Mouse (Mus musculus) heart, embryonic 11.5 days (tissue): Measurements from ENCODE around the gene Vmp1. TPM values are rescaled to one million over a fixed set of nuclear protein-coding genes. Genes with fewer than 3 reads are reported as not detected.

Experiments used
- ATAC-seq: fragments of 200-750 bp; cut with Nextera tagmentation; replicated peaks from 2 replicates; pipeline ENCODE4 v1.8.0; 2017; ENCODE audit warnings: moderate library complexity; ENCODE audit not compliant: insufficient number of reproducible peaks, low FRiP score, low TSS enrichment
- H3K27ac ChIP-seq: fragments of 300-500 bp; sonication (generic); 2 replicates; pipeline ENCODE4 v1.5.1; 2014; ENCODE audit warnings: mild to moderate bottlenecking, low read depth, low read length
- H3K27me3 ChIP-seq: fragments of 300-500 bp; sonication (generic); 2 replicates; pipeline ENCODE4 v1.6.1; 2014; ENCODE audit warnings: mild to moderate bottlenecking, low read length, mixed read lengths; ENCODE audit not compliant: control insufficient read depth, insufficient read depth
- H3K36me3 ChIP-seq: fragments of 300-500 bp; sonication (generic); 2 replicates; pipeline ENCODE4 v1.6.1; 2014; ENCODE audit warnings: mild to moderate bottlenecking, low read length, moderate library complexity, mixed read lengths; ENCODE audit not compliant: control insufficient read depth, insufficient read depth
- H3K4me1 ChIP-seq: fragments of 300-500 bp; sonication (generic); 2 replicates; pipeline ENCODE4 v1.6.1; 2014; ENCODE audit warnings: low read length; ENCODE audit not compliant: control insufficient read depth, insufficient read depth
- H3K4me2 ChIP-seq: fragments of 300-500 bp; sonication (generic); 2 replicates; pipeline ENCODE4 v1.6.1; 2014; ENCODE audit warnings: mild to moderate bottlenecking, moderate library complexity
- H3K4me3 ChIP-seq: fragments of 300-500 bp; sonication (generic); 2 replicates; pipeline ENCODE4 v1.5.1; 2014; ENCODE audit warnings: low read depth, low read length
- H3K9ac ChIP-seq: fragments of 300-500 bp; sonication (generic); 2 replicates; pipeline ENCODE4 v1.6.1; 2014; ENCODE audit warnings: mild to moderate bottlenecking, low read depth, low read length, moderate library complexity
- H3K9me3 ChIP-seq: fragments of 300-500 bp; sonication (generic); replicated peaks from 2 replicates; pipeline ENCODE4 v1.6.1; 2016; ENCODE audit warnings: low read length; ENCODE audit not compliant: control insufficient read depth
- WGBS: fragments of 180-500 bp; shearing (Covaris S2); extraction: QIAGEN DNeasy Blood & Tissue Kit; methylation state at CpG from one replicate; pipeline ENCODE4 v1.1.7; 2014; ENCODE audit not compliant: insufficient replicate concordance; 5-methylcytosine and 5-hydroxymethylcytosine counted together
- polyA plus RNA-seq: library from polyadenylated mRNA; unstranded; fragments of >200 nt; fragmentation: Nextera tagmentation; extraction: Ambion mirVana; gene quantifications from 2 replicates; pipeline ENCODE4 v1.2.1, GENCODE M21; 2014

Vmp1 gene
- polyA plus RNA-seq: 112 and 120 TPM in 2 replicates

- Histone ChIP-seq H3K27ac (peak within 1 kb of the TSS; percentile 90), H3K9me3 (no peaks in the 10 kb centered on the region), H3K4me3 (peak within 1 kb of the TSS; percentile 78), H3K4me1 (peaks cover 20% of the 10 kb centered on the region), H3K36me3 (no peaks in the 10 kb centered on the region), H3K27me3 (no peaks in the 10 kb centered on the region), H3K4me2 (peak within 1 kb of the TSS; percentile 66), H3K9ac (peak within 1 kb of the TSS; percentile 87)
- under 1% methylated on average over 56 of the region's 56 CpGs for WGBS
- peak; percentile 84 for ATAC-seq
Observed at GRCm38 (mm10) chr11:86683395-86684125, at the start of gene Vmp1, which contains the start of gene Ptrh2. Gene Vmp1 (minus strand): TSS chr11:86683836. Gene Ptrh2 (plus strand): TSS chr11:86683985.

GRCm38 (mm10) chr11:86731443-86731842, 47.8 kb upstream of the Vmp1 start:
- Histone ChIP-seq H3K9ac (no peak overlapping the region), H3K9me3 (no peaks in the 10 kb centered on the region), H3K4me1 (peaks cover 6% of the 10 kb centered on the region; the same call in 1 of the 2 replicates), H3K27me3 (no peaks in the 10 kb centered on the region), H3K27ac (peak overlapping the region; percentile 85), H3K36me3 (peaks cover 2% of the 10 kb centered on the region; the same call in 1 of the 2 replicates), H3K4me2 (peak overlapping the region; percentile 41; the same call in 1 of the 2 replicates), H3K4me3 (no peak overlapping the region)
- ATAC-seq: 0 out of 2 replicates have a peak, but pooled peaks have one; percentile 22
- 67% methylated on average over 2 of the region's 2 CpGs for WGBS

- H3K27me3 ChIP-seq: no peaks in the 10 kb centered on the region
- no peak overlapping the region for H3K4me3 ChIP-seq
- no peak overlapping the region for H3K27ac ChIP-seq
- H3K4me2 ChIP-seq: no peak overlapping the region
- H3K36me3 ChIP-seq: peaks cover 18% of the 10 kb centered on the region
- ATAC-seq: no peak
- no peak overlapping the region for H3K9ac ChIP-seq
- H3K9me3 ChIP-seq: no peaks in the 10 kb centered on the region
- no peaks in the 10 kb centered on the region for H3K4me1 ChIP-seq
Observed at GRCm38 (mm10) chr11:86725607-86726006, 42.0 kb upstream of the Vmp1 start.

- H3K36me3 ChIP-seq: peaks cover 20% of the 10 kb centered on the region
- no peak for ATAC-seq
- H3K27ac ChIP-seq: no peak overlapping the region
- H3K4me2 ChIP-seq: no peak overlapping the region
- H3K9ac ChIP-seq: no peak overlapping the region
- no peaks in the 10 kb centered on the region for H3K27me3 ChIP-seq
- H3K9me3 ChIP-seq: no peaks in the 10 kb centered on the region
- no peaks in the 10 kb centered on the region for H3K4me1 ChIP-seq
- WGBS: 90% methylated on average over 7 of the region's 7 CpGs
- H3K4me3 ChIP-seq: no peak overlapping the region
Observed at GRCm38 (mm10) chr11:86724982-86725381, 41.3 kb upstream of the Vmp1 start.

GRCm38 (mm10) chr11:86724004-86724403, 40.4 kb upstream of the Vmp1 start:
- H3K27ac ChIP-seq: no peak overlapping the region
- no peaks in the 10 kb centered on the region for H3K27me3 ChIP-seq
- H3K36me3 ChIP-seq: peaks cover 25% of the 10 kb centered on the region
- no peaks in the 10 kb centered on the region for H3K4me1 ChIP-seq
- no peak overlapping the region for H3K9ac ChIP-seq
- no peak for ATAC-seq
- H3K9me3 ChIP-seq: no peaks in the 10 kb centered on the region
- no peak overlapping the region for H3K4me3 ChIP-seq
- 89% methylated on average over 3 of the region's 3 CpGs for WGBS
- no peak overlapping the region for H3K4me2 ChIP-seq

GRCm38 (mm10) chr11:86719390-86719789, 35.8 kb upstream of the Vmp1 start:
- Histone ChIP-seq H3K4me2 (no peak overlapping the region), H3K27me3 (no peaks in the 10 kb centered on the region), H3K4me3 (no peak overlapping the region), H3K9me3 (no peaks in the 10 kb centered on the region), H3K9ac (no peak overlapping the region), H3K4me1 (no peaks in the 10 kb centered on the region), H3K27ac (no peak overlapping the region), H3K36me3 (peaks cover 21% of the 10 kb centered on the region)
- WGBS: 90% methylated on average over 8 of the region's 8 CpGs
- no peak for ATAC-seq

- no peaks in the 10 kb centered on the region for H3K4me1 ChIP-seq
- no peak overlapping the region for H3K4me3 ChIP-seq
- peaks cover 21% of the 10 kb centered on the region for H3K36me3 ChIP-seq
- WGBS: 94% methylated on average over 3 of the region's 3 CpGs
- no peak for ATAC-seq
- no peaks in the 10 kb centered on the region for H3K27me3 ChIP-seq
- H3K9ac ChIP-seq: no peak overlapping the region
- no peaks in the 10 kb centered on the region for H3K9me3 ChIP-seq
- no peak overlapping the region for H3K4me2 ChIP-seq
- no peak overlapping the region for H3K27ac ChIP-seq
Observed at GRCm38 (mm10) chr11:86718369-86718768, 34.7 kb upstream of the Vmp1 start.

- Histone ChIP-seq H3K4me2 (no peak overlapping the region), H3K4me1 (no peaks in the 10 kb centered on the region), H3K27me3 (no peaks in the 10 kb centered on the region), H3K27ac (no peak overlapping the region), H3K4me3 (no peak overlapping the region), H3K36me3 (peaks cover 18% of the 10 kb centered on the region), H3K9ac (no peak overlapping the region), H3K9me3 (no peaks in the 10 kb centered on the region)
- no peak for ATAC-seq
- WGBS: 88% methylated on average over 6 of the region's 6 CpGs
Observed at GRCm38 (mm10) chr11:86717306-86718065, 33.9 kb upstream of the Vmp1 start.
